Mouse (Mus musculus) adrenal gland, postnatal 36 days (tissue): ENCODE measurements around the gene Olfr447. TPM values are rescaled to one million over a fixed set of nuclear protein-coding genes. Genes with fewer than 3 reads are reported as not detected.

Source experiments
- DNase-seq, 2 experiments: peaks; one replicate each; pipeline ENCODE4 v3.0.0; 2021; ENCODE audit warnings: mixed read lengths in 1 of 2
- long read RNA-seq, 2 experiments: library from polyadenylated mRNA; stranded (forward); transcript quantifications; one replicate each; pipeline ENCODE4 v2.0.0; 2021; ENCODE audit warnings: borderline sequencing depth in 2 of 2
- total RNA-seq, 2 experiments: library from RNA; stranded (reverse); gene quantifications; 2 replicates each; pipeline ENCODE4 v1.2.3; 2021

Gene Olfr447
- total RNA-seq, result not detected
- long read RNA-seq, experiment 1, result 0 reads
- long read RNA-seq, experiment 2, result 0 reads

- no peak for DNase-seq
Observed at GRCm38 (mm10) chr6:42908578-42908977, at the start of gene Olfr447. Gene Olfr447 (plus strand): TSS chr6:42908878.

GRCm38 (mm10) chr6:42860222-42860819, 48.4 kb upstream of the Olfr447 start:
- DNase-seq, result peak in 1 of 2 experiments; percentile 31

GRCm38 (mm10) chr6:42869695-42870094, 39.0 kb upstream of the Olfr447 start:
- no peak for DNase-seq

- DNase-seq, result no peak
Observed at GRCm38 (mm10) chr6:42876323-42876722, 32.4 kb upstream of the Olfr447 start.

GRCm38 (mm10) chr6:42890141-42890540, 18.5 kb upstream of the Olfr447 start, which contains the start of gene Olfr448:
Gene Olfr448 (plus strand): TSS chr6:42890441.
- no peak for DNase-seq

- DNase-seq, result no peak
Observed at GRCm38 (mm10) chr6:42900345-42900744, 8.3 kb upstream of the Olfr447 start.

GRCm38 (mm10) chr6:42921077-42921476, 12.4 kb downstream of the Olfr447 start, which contains the start of gene Olfr446:
Gene Olfr446 (plus strand): TSS chr6:42921377.
- DNase-seq, result no peak

GRCm38 (mm10) chr6:42948767-42949166, 40.1 kb downstream of the Olfr447 start, which contains the start of gene Olfr444:
Gene Olfr444 (plus strand): TSS chr6:42949067.
- no peak for DNase-seq

Other genes with a start within 250 kb of the Olfr447 start
- gene Tcaf1, start 198.8 kb upstream of the Olfr447 start, total RNA-seq, result 10 to 100 TPM; 71.7 to 85.6 TPM
- not detected for gene Olfr453, start 169.5 kb upstream of the Olfr447 start, total RNA-seq
- not detected for gene Olfr38, start 152.5 kb upstream of the Olfr447 start, total RNA-seq
- not detected for gene Olfr452, start 123.8 kb upstream of the Olfr447 start, total RNA-seq
- gene Olfr450, start 96.9 kb upstream of the Olfr447 start, total RNA-seq, result not detected
- gene Olfr449, start 74.5 kb upstream of the Olfr447 start, total RNA-seq, result not detected
- gene Olfr448, start 18.4 kb upstream of the Olfr447 start, total RNA-seq, result not detected
- gene Olfr446, start 12.5 kb downstream of the Olfr447 start, total RNA-seq, result not detected
- gene Olfr444, start 40.2 kb downstream of the Olfr447 start, total RNA-seq, result not detected
- gene Olfr441, start 197.5 kb downstream of the Olfr447 start, total RNA-seq, result not detected
- gene Olfr237-ps1, start 237.7 kb downstream of the Olfr447 start, total RNA-seq, result not detected